Mouse (Mus musculus) CD4-positive, CD25-positive, alpha-beta regulatory T cell, adult 4 months (primary cell): ENCODE measurements around the gene Gm20388. TPM values are rescaled to one million over a fixed set of nuclear protein-coding genes. Genes with fewer than 3 reads are reported as not detected.
"Not testable (repeated sequence)": the region's sequence is repeated elsewhere in the genome, so short reads cannot be mapped to it uniquely, and the experiment has no call there.

Experiments
- ATAC-seq: one replicate; pipeline ENCODE4 v1.8.0; 2017
- polyA plus RNA-seq, 2 experiments: library from polyadenylated mRNA; unstranded; fragments of 100-300 nt; shearing (Covaris generic); gene quantifications; one replicate each; pipeline ENCODE4 v1.2.1; 2017

Gm20388 gene
- polyA plus RNA-seq, 2 experiments from 2014 or later = 10.7 to 12.8 TPM

DNA sequence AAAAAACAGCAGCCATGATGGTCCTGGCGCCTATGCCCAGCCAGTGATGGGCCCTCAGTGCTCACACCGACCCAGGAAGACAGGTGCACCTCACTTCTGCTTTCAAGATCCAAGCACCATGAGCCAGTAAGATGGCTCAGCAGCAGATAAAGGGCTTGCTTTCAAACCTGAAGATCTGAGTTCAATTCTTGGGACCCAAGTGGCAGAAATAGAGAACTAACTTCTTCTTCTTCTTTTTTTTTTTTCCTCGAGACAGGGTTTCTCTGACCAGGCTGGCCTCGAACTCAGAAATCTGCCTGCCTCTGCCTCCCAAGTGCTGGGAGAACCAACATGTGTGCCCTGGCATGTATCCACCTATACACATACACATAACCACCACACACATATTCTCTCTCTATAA lies 3509.1 kb downstream of the Gm20388 start:
- ATAC-seq = no peak

DNA sequence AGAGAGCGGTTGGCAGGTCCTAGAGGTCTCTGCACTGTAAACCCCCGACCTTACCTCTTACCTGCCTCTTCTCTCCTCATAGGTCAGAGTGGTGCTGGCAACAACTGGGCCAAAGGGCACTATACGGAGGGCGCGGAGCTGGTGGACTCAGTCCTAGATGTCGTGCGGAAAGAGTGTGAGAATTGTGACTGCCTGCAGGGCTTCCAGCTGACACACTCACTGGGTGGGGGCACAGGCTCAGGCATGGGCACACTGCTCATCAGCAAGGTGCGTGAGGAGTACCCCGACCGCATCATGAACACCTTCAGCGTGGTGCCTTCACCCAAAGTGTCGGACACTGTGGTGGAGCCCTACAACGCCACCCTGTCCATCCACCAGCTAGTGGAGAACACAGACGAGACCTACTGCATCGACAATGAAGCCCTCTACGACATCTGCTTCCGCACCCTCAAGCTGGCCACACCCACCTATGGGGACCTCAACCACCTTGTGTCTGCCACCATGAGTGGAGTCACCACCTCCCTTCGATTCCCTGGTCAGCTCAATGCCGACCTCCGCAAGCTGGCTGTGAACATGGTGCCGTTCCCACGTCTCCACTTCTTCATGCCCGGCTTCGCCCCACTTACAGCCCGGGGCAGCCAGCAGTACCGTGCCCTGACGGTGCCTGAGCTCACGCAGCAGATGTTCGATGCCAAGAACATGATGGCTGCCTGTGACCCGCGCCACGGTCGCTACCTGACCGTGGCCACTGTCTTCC lies 3510.1 kb downstream of the Gm20388 start:
- no peak for ATAC-seq

DNA sequence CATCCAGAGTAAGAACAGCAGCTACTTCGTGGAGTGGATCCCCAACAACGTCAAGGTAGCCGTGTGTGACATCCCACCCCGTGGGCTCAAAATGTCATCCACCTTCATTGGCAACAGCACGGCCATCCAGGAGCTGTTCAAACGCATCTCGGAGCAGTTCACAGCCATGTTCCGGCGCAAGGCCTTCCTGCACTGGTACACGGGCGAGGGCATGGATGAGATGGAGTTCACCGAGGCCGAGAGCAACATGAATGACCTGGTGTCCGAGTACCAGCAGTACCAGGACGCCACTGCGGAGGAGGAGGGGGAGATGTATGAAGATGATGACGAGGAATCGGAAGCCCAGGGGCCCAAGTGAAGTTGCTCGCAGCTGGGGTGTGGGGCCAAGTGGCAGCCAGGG lies 3510.7 kb downstream of the Gm20388 start:
- no peak for ATAC-seq

DNA sequence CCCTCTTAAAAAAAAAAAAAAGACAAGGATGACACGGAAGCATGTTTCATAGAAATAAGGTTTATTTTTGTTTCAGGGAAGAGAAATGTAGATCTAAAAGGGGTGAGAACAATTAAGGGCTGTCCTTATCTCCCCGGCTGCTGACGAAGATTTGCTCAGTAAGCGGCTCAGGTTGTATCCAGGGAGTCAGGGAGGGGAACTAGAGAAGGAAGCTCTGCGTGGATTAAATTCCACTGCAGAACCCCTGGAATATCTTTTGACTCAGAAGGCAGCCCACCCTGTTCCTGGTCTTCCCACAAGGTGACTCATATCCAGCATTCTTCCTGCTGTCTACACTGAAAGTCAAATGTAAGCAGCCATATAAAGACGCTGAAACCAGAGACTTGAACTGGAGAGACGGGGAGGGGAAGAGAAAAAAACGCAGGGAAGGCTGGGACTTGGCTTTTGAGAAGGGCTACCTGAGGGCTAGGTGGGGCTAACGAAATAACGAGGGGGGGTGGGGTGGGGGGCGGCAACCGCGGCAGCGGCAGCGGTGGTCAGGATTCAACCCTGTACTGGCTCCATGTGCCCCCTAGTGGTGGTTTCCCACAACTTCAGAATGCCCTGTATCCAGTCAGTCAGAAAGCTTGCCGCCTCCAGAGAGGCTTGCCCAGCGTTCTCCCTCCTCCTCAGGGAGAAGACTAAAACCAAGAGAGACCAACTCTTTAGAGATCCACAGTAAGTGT lies 3511.6 kb downstream of the Gm20388 start:
- ATAC-seq = no peak

DNA sequence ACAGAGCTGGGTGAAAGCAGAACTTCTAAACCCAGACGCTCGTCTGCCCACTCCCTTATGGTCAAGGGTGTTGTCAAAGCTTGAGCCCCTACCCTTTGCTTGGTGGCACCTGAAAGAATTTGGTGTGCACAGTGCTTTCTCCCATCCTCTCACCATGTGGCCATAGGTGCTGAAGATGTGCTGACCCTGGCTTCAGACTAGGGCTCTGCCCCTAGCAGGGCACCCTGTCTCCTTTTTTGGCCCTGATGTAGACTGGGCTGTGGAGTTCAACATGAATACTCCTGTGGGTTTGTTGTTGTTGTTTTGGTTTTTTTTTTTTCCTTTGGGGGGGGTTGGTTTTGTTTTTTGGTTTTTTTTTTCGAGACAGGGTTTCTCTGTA lies 3512.1 kb downstream of the Gm20388 start:
- ATAC-seq = no peak

DNA sequence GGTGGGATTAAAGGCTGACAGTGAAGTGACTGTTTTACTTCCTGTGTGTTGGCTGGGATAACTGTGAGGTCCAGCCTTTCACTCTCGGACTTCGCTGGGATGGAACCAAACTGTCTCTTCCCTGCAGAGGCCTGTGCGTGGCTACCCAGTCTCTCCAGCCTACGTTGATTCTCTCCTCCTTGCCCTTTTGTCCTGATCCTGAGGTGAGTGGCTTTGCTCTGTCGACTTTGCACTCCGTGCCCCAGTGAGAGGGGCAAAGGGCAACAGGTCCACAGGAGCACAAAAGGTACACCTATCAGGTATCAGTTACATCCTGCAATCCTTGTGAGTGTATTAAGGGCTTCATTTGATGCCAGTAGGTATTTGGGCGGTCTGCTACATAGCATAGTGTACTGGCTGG lies 3512.8 kb downstream of the Gm20388 start, which contains the start of gene Def8:
Gene Def8 (plus strand): TSS at position 87 of the 400 bp plus-strand sequence.
- no peak for ATAC-seq

DNA sequence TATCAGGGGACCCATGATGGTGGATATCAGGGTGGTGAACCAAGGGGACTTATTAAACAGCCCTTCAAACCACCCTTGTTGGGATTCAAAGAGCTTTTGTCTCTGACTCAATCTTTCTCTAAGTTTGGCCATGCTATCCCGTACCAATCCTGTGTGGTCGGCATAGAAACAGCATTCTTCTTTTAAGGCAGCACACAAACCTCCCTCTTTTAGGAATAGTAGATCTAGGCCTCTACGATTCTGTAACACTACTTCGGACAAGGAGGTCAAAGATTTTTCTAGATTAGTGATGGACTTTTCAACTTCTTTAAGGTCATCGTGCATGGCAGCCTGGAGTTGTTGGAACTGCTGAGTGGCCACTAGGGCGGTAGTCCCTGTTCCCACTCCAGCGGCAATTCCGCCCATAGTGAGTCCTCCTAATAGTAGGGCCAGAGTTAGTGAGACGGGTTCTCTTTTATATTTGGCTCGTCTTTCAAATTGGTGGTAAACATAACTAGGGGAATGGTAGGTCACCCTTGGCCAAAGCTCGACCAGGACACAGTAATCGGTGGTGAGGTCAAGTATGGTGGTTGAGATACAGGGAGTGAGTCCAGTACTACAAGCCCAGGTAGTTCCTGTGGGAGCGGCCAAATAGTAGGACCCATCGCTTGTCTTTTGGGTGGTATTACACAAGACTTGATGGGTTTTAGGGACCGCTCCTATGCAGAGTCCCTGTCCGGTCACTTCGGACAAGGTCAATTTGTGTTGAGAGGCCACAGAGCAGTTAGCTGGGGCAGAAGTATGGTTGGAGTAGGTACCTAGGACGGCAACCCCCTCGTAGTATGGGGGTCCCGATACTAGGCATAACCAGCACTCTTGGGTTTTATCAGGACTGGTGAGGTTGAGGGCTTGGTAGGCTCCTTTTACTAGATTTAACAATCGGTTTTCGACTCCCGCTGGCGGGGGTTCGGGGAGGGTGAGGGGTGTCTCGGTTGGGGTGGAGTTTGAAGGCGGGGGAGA lies 3516.2 kb downstream of the Gm20388 start:
- ATAC-seq = no peak

DNA sequence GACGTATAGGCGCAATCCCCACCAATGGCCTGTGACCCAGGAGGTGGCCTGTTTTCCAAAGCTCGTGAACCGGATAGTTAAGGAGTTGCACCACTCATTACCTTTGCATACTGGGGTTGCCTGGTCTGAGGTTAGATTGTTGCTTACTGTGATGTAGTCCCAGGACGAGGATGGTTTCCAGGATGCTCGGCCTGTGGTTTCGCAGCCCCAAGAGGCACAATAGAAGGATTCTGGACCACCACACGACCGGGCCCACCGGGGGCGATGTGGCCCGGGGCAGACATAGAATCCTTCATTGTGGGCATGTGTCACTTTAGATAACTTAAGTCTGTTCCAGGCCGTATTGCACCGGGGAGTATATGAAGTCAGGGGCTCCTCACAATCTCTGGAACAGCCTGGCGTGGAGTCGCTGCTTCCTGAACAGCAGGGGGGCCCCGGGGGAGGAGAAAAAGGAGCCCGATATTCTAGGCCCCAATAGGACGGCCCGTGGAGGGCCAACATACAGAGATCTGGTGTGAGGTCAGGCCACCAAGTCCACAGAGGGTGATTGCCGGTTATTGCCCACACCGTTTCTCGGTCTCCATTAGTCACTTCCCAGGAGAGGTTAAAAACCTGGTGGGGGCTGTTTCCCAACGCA lies 3517.1 kb downstream of the Gm20388 start:
- no peak for ATAC-seq

DNA sequence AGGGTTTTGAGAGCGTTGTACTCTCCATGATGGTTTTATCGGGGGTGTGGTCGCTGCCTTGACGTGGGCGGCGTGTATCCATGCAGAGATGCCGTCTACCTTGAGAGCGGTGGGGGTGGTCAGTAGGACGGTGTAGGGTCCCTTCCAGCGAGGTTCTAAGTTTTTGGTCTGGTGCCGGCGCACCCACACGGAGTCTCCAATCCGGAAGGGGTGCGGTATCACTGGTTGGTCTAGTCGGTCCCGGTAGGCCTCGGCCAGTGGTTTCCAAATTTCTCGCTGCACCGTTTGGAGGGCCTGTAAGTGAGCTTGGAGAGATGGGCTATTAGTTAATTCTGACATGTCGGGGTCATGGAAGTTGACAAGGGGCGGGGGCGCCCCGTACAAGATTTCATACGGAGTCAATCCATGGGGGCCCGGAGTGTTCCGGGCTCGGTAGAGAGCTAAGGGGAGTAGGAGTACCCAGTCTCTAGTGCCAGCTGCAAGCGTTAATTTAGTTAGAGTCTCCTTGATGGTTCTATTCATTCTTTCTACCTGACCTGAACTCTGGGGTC lies 3517.8 kb downstream of the Gm20388 start:
- ATAC-seq = no peak

DNA sequence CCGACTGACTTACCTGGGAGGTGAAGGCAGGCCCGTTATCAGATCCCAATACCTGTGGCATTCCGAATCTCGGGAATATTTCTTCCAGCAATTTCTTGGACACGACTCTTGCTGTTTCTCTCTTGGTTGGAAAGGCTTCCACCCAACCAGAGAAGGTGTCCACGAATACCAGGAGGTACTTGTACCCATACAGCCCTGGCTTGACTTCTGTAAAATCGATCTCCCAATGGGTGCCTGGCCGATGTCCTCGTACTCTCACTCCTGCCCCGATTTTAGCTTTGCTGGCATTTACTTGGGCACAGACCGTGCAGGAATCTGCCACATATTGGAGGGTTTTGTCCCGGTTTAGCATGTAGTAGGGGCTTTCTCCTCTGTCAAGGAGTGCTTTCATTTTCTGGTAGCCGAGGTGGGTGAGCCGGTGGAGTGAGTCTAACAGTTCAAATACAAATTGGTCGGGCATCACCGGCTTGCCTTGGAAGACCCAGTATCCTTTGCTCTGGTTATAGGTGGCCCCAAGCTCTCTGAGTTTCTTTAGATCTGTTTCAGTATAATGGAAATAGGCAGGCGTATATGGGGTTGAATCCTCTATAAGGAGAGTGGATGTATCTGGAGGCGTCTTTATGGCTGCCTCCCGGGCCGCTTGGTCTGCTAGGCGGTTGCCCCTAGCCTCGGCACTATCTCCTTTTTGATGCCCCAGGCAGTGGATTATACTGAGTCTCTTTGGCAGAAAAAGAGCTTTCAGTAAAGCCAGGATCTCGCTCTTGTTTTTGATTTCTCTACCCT lies 3518.5 kb downstream of the Gm20388 start:
- no peak for ATAC-seq

DNA sequence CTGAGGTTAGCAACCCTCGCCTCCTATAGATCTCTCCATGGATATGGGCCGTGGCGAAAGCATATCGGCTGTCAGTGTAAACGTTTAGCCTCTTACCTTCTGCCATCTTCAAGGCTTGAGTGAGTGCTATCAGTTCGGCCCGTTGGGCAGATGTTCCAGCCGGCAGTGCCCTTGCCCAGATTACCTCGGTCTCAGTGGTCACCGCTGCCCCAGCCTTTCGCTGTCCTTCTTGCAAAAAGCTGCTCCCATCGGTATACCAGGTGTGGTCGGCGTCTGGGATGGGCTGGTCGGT lies 3519.0 kb downstream of the Gm20388 start:
- ATAC-seq = not testable (repeated sequence)

DNA sequence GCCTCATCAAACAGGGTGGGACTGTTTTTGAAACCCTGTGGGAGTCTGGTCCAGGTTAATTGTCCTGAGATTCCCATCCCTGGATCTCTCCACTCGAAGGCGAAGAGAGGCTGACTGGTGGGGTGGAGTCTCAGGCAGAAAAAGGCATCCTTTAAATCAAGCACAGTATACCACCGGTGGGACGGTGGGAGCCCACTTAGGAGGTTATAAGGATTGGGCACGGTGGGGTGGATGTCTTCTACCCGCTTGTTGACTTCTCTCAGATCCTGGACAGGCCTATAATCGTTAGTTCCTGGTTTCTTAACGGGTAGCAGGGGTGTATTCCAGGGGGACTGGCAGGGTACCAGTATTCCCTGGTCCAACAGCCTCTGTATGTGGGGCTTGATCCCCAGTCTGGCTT lies 3520.3 kb downstream of the Gm20388 start:
- not testable (repeated sequence) for ATAC-seq

DNA sequence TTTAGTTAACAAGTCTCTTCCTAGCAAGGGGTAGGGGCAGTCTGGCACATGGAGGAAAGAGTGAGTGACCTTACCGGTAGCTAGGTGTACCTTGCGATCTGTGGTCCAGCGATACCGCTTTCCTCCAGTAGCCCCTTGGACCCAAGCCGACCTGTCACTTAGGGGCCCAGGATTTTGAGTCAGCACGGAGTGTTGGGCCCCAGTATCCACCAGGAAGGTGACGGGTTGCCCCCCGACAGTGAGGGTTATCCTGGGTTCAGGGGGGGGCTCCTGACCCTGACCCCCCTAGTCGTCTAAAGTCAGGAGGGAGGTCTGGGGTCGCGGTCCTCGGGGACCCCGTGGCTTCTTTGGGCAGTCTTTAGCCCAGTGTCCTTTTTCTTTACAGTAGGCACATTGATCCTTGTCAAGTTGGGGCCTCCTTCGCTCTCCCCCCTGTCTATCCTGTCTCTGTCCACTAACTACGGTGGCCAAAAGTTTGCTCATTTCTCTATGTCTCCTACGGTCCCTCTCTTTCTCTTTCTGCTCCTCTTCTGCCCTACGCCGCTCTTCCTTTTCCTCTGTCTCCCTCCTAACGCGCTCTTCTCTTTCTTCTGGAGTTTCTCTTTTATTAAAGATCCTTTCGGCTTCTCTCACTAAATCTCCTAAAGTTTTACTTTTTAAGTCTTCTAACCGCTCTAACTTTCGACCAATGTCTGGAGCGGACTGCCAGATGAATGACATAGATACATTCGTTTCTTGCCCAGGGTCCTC lies 3521.2 kb downstream of the Gm20388 start:
- no peak for ATAC-seq

DNA sequence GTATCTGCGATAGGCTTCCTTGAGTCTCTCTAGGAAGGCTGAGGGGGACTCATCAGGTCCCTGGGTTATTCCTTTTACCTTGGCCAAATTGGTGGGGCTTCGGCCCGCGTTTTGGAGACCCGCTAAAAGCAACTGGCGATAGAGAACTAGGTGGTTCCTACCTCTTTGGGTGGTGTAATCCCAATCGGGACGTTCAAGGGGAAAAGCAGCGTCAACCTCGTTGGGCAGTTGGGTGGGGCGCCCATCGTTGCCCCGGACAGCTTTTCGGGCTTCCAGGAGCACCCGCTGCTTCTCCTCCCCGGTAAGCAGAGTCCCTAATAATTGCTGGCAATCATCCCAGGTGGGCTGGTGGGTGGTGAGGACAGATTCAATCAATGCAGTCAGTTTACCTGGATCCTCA lies 3521.7 kb downstream of the Gm20388 start:
- ATAC-seq = no peak

DNA sequence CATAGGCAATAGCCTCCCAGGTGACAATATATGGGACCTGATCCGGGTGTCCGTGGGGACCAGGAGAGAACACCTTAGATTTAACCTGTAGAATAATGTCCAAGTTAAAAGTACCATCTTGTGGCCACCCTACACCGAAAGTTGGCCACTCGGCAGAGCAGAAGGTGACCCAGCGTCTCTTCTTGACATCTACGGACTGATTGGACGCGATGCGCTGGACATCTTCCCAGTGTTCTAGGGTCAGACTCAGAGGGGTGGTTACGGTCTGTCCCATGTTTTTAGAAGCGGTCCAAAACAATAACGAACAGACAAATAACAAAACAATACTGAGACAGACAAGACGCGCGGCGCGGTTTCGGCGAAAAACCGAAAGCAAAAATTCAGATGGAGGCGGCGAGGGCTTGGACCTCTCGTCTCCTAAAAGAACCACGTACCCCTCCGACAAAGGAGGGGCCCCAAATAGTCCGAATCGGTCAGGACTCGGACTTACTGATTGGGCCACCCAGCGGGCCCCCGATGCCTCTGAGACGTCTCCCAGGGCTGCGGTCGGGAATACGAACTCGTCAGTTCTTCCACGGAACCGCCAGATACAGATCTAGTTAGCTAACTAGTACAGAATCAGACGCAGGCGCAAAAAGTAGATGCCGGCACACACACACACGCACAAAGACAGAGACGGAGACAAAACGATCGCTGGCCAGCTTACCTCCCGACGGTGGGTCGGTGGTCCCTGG lies 3522.8 kb downstream of the Gm20388 start:
- not testable (repeated sequence) for ATAC-seq

DNA sequence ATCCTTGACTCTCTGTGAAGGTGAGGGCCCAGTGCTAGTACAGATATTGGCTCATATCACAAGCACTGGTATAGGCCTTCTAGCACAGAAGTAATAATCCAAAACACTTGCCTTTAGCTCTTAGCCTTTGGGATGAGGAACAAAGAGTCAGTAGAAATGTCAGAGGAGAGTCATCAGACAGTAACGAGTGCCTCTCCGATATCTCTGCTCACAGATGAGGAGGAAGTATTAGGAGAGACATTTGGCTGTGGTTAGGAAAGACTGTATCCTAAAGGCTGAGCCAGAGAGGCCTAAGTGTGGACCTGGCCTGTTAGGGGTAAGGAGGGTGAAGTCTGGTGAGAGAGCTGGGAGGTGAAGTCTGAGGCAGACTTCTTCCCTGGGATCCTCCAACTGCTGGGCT lies 3531.1 kb downstream of the Gm20388 start:
- ATAC-seq = no peak

DNA sequence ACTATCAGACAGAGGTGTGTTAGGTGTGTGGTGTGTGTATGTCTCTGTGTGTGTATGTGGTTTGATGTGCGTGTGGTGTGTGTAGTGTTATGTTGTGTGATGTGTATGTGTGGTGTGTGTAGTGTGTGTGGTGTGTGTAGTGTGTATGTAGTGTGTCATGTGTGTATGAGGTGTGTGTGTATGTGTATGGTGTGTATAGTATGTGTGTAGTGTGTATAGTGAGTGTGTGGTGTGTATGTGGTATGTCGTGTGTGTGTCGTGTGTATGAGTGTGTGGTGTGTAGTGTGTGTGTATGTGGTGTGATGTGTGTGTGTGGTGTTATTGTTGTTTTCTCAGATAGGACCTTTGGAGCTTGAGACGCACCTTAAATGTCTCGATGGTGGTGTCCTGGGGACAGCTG lies 3531.7 kb downstream of the Gm20388 start:
- no peak for ATAC-seq

DNA sequence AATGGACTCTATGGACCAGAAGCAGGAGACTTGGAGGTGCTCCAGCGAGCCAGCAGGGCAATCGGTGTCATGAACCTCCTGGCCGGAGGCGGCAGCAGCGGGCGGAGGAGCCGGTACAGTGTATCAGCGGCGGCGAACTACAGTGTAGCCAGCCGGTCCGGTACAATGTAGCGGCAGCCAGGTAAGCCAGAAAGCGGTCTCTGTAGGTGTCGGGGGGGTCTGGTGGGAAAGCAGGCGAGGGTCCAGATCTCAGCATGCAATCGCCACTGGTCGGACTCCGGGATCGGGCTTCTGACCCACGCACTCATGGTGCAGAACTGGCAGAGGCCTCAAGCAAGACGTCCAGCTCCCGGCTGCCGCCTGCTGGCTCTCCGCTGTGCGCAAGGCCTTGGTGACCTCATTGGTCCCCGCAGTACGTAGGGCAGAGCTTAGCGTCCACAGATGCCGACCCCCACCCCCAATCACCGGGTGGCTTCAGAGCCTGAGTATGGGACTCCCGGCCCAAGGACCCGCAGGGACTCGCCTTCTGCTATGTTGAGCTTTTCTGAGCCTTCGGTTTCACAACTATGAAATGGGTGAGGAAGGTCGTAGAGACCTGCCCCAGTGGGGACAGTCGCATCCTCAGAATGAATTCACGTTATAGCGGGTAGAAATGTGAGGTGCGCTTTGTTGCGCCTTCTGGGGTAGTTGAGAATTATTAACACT lies 3532.4 kb downstream of the Gm20388 start:
- ATAC-seq = peak; percentile 94

DNA sequence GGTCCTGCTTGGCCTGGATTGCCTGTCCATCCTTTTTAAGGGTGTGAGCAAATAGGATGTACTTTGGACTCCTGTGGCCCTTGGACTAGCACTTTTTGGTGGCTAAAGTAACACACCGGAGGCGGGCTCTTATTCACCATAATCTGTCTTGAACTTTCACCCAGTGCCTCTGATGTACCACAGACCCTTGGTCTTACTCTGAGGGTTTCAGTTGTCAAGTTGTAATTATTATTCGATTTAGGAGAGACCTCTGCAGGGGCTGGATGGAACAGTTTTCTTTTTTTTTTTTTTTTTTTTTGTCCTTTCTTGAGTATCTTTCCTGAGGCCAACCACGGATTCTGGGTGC lies 3532.9 kb downstream of the Gm20388 start:
- ATAC-seq = no peak

DNA sequence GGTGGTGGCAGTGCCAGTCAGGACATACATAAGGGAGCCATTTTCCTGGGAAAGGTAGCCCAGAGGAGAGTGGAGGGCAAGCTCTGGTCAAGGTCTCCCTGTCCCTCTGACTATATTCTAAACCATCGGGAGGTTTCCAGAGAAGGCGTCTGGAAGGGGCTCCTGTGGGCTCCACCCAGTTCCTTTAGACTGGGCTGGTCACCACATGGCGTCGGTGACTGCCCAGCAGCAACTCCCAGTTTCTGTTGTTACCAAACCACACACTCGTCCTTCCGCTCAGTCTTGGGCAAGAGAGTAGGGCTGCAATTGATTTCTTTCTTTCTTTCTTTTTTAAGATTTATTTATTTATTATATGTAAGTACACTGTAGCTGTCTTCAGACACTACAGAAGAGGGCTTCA lies 3533.5 kb downstream of the Gm20388 start:
- ATAC-seq = no peak
